ENCODE assay signal across 10 mouse cellular contexts in genomic region chr16:24566277-24566676, GRCm38 (mm10).
A peak's percentile ranks its signal among the peaks of the same experiment; 100 is the strongest.
DNase-seq lines count a peak whose midpoint lies in the region; ATAC-seq and TF ChIP-seq lines count a peak whose summit lies in the region.
"Had no signal": no experiment of that assay in that cellular context is flagged by ENCODE, and none has a peak within 500 bp of the region (broad histone marks: within the 10 kb centered on the region; RNA-seq: fewer than 3 reads in every experiment).

No protein-coding gene starts in this region.

- no peak overlapping the region for H3K9ac ChIP-seq in kidney, embryonic 14.5 days (ENCODE audit: low read depth, low read length)
- H3K9ac ChIP-seq: hindbrain, embryonic 15.5 days had no signal

- TF ChIP-seq CTCF in cerebellum, adult 2 months (IDR thresholded peaks at IDR 0.05; ENCODE audit: borderline replicate concordance, insufficient read depth, low read depth, low read length), result no peak

- H3K27ac ChIP-seq in kidney, embryonic 14.5 days (ENCODE audit: low read depth, low read length), result no peak overlapping the region
- no peak overlapping the region for H3K27ac ChIP-seq in cerebellum, adult 2 months (ENCODE audit: insufficient read depth, low read length)
- H3K27ac ChIP-seq: hindbrain, embryonic 15.5 days had no signal

- ATAC-seq in kidney, embryonic 14.5 days (ENCODE audit: low FRiP score, low TSS enrichment), result 0 out of 2 replicates have a peak, but pooled peaks have one; percentile 52
- ATAC-seq in megakaryocyte-erythroid progenitor cell, adult 5-6 weeks (replicated peaks; ENCODE audit: low FRiP score, low TSS enrichment, poor library complexity, severe bottlenecking), result no peak

- no peak overlapping the region for H3K4me3 ChIP-seq in kidney, embryonic 14.5 days (ENCODE audit: low read length)
- no peak overlapping the region for H3K4me3 ChIP-seq in cerebellum, adult 2 months (replicated peaks; ENCODE audit: insufficient read depth, low read depth, low read length)
- H3K4me3 ChIP-seq: hindbrain, embryonic 15.5 days had no signal

- no peaks in the 10 kb centered on the region for H3K9me3 ChIP-seq in kidney, embryonic 14.5 days (ENCODE audit: control insufficient read depth, low read length)
- H3K9me3 ChIP-seq: hindbrain, embryonic 15.5 days had no signal

- 47% methylated on average over 3 of the region's 3 CpGs for WGBS in kidney, embryonic 14.5 days
- WGBS in cerebellum, adult 2 months, result 83% methylated on average over 3 of the region's 3 CpGs

- TF ChIP-seq POLR2A in cerebellum, adult 2 months (IDR thresholded peaks at IDR 0.05; ENCODE audit: borderline replicate concordance, insufficient read depth, low read length), result no peak

- no peaks in the 10 kb centered on the region for H3K36me3 ChIP-seq in kidney, embryonic 14.5 days (ENCODE audit: control insufficient read depth, insufficient read depth, low read length)
- H3K36me3 ChIP-seq: hindbrain, embryonic 15.5 days had no signal

- H3K4me1 ChIP-seq in kidney, embryonic 14.5 days (ENCODE audit: control insufficient read depth, insufficient read depth, low read length), result 0 out of 2 replicates have a peak, but pooled peaks cover 3% of the 10 kb centered on the region
- H3K4me1 ChIP-seq in cerebellum, adult 2 months (ENCODE audit: control insufficient read depth, insufficient read depth, low read length), result peaks cover 13% of the 10 kb centered on the region

- H3K27me3 ChIP-seq in kidney, embryonic 14.5 days (ENCODE audit: control insufficient read depth, insufficient read depth, low read length), result no peaks in the 10 kb centered on the region
- no peaks in the 10 kb centered on the region for H3K27me3 ChIP-seq in cerebellum, adult 2 months (ENCODE audit: control insufficient read depth, insufficient read depth, low read length)
- H3K27me3 ChIP-seq: hindbrain, embryonic 15.5 days had no signal

- no peak overlapping the region for H3K4me2 ChIP-seq in kidney, embryonic 14.5 days (replicated peaks; ENCODE audit: low read depth, low read length)
- H3K4me2 ChIP-seq: hindbrain, embryonic 15.5 days had no signal

- no peak for DNase-seq in kidney, adult 11 months
- DNase-seq in adipocyte (ENCODE audit: low spot score), result peak; percentile 34
- peak; percentile 40 to 46 for DNase-seq in heart, postnatal 10 days
- DNase-seq in lung, postnatal 4 days, result peak; percentile 51 to 79
- no peak for DNase-seq in cerebellum, adult 2 months
- DNase-seq in ovary, postnatal 14 days (ENCODE audit: low spot score), result no peak
- DNase-seq: thymus, postnatal 36 days had no signal

- intact Hi-C loops in heart, postnatal 10 days (cut with DNase I), result loop anchor here (5.0 kb wide), 1 partner anchor 579 kb away; the partner anchor contains the start of genes Bcl6 and Gm37419

Comparison
In these comparisons a context has a peak if more than half of its experiments do, and no peak if none do; other contexts are left out.
1. DNase-seq: peak in adipocyte (single experiment), heart, postnatal 10 days (2 of 2) and lung, postnatal 4 days (2 of 2); none in kidney, adult 11 months (single experiment), cerebellum, adult 2 months (0 of 2) and ovary, postnatal 14 days (single experiment).